Mouse (Mus musculus) B cell, adult 62 days (primary cell): Measurements from ENCODE around the gene Dusp8. TPM values are rescaled to one million over a fixed set of nuclear protein-coding genes. Genes with fewer than 3 reads are reported as not detected.

Experiments
- total RNA-seq: library from RNA; stranded (reverse); gene quantifications from 4 replicates; pipeline ENCODE4 v1.2.4, GENCODE M21; 2023

Gene Dusp8
- 4.6 to 6.7 TPM (median 5.9 TPM) in 4 replicates for total RNA-seq

GRCm38 (mm10) chr7:142095183-142095931 is at the start of gene Dusp8:
Gene Dusp8 (minus strand): TSS chr7:142095843.

GRCm38 (mm10) chr7:142144507-142144906 is 48.9 kb upstream of the Dusp8 start, which contains the start of gene Gm45337:
Gene Gm45337 (minus strand): TSS chr7:142144607.

GRCm38 (mm10) chr7:142135934-142136333 is 40.3 kb upstream of the Dusp8 start, which contains the start of gene Gm39115:
Gene Gm39115 (minus strand): TSS chr7:142136034.

GRCm38 (mm10) chr7:142120629-142121028 is 25.0 kb upstream of the Dusp8 start, which contains the start of gene Gm45618:
Gene Gm45618 (minus strand): TSS chr7:142120729.

GRCm38 (mm10) chr7:142060931-142061565 is 34.6 kb downstream of the Dusp8 start, which contains the start of gene Mob2:
Gene Mob2 (minus strand): TSS chr7:142061065.

Other genes with a start within 250 kb of the Dusp8 start
- 67.8 to 75.1 TPM (median 73.5 TPM) in 4 replicates for gene Tollip, start 177.3 kb downstream of the Dusp8 start, total RNA-seq
- not detected in 4 replicates for gene Brsk2, start 146.1 kb downstream of the Dusp8 start, total RNA-seq
- 33.3 to 45.7 TPM (median 40.9 TPM) in 4 replicates for gene Mob2, start 34.8 kb downstream of the Dusp8 start, total RNA-seq
- not detected in 4 replicates for gene Gm45618, start 24.9 kb upstream of the Dusp8 start, total RNA-seq
- not detected in 4 replicates for gene Gm39115, start 40.2 kb upstream of the Dusp8 start, total RNA-seq
- not detected in 4 replicates for gene Gm45337, start 48.8 kb upstream of the Dusp8 start, total RNA-seq
- not detected in 4 replicates for gene Gm29735, start 61.3 kb upstream of the Dusp8 start, total RNA-seq
- not detected in 4 replicates for gene Gm4553, start 69.9 kb upstream of the Dusp8 start, total RNA-seq
- not detected in 4 replicates for gene Krtap5-2, start 80.2 kb upstream of the Dusp8 start, total RNA-seq
- gene Gm10153, start 94.5 kb upstream of the Dusp8 start, total RNA-seq = not detected in 4 replicates
- gene Krtap5-3, start 105.5 kb upstream of the Dusp8 start, total RNA-seq = not detected in 4 replicates
- gene Gm7579, start 116.0 kb upstream of the Dusp8 start, total RNA-seq = not detected in 4 replicates
- gene Krtap5-5, start 134.1 kb upstream of the Dusp8 start, total RNA-seq = not detected in 4 replicates
- gene Gm40460, start 145.2 kb upstream of the Dusp8 start, total RNA-seq = not detected in 4 replicates
- not detected in 4 replicates for gene Gm2431, start 162.5 kb upstream of the Dusp8 start, total RNA-seq
- not detected in 4 replicates for gene Gm4559, start 178.5 kb upstream of the Dusp8 start, total RNA-seq
- gene Krtap5-1, start 201.3 kb upstream of the Dusp8 start, total RNA-seq = not detected in 4 replicates
- not detected in 4 replicates for gene Krtap5-4, start 207.7 kb upstream of the Dusp8 start, total RNA-seq